Mouse (Mus musculus) heart, postnatal 0 days (tissue): Measurements from ENCODE around the gene 4933430I17Rik.

Experiments used
- CTCF ChIP-seq: IDR thresholded peaks from 2 replicates; pipeline ENCODE4 v1.5.1; 2016; ENCODE audit warnings: antibody characterized with exemption, control low read depth, low read depth
- EP300 ChIP-seq: IDR thresholded peaks from 2 replicates; pipeline ENCODE4 v1.6.1; 2016; ENCODE audit warnings: antibody characterized with exemption, low read depth

DNA sequence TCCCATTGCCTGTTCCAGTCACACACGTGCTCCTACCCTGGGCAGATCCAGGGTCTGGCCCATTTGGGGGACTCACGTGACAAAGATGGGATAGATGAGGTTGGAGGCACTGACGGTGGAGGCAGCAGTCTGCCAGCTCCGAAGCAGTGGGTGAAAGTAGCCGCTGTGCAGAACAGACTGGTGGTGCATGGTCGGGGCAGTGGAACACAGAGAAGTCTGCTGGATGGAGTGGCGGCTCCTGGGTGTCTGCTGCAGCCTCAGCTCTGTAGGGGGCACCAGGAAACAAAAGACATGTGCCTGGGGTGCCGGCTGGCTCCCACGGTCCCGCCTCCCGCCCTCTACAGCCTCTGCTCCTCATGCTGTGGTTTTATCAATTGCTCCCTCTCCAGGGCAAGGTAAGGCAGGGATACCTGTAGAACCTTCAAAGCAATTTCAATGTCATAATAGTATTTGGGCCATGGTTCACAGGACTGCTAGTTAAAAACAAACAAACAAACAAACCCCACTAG, 11.1 kb upstream of the 4933430I17Rik start:
- TF ChIP-seq EP300 (no peak), CTCF (no peak)
